Mouse (Mus musculus) left cerebral cortex, postnatal 36 days (tissue): ENCODE data around the gene Adgrb3. TPM values are rescaled to one million over a fixed set of nuclear protein-coding genes. Genes with fewer than 3 reads are reported as not detected.
A peak's percentile ranks its signal among the peaks of the same experiment; 100 is the strongest.
"Not testable (repeated sequence)": the region's sequence is repeated elsewhere in the genome, so short reads cannot be mapped to it uniquely, and the experiment has no call there.

Experiments
- DNase-seq, 2 experiments: peaks; one replicate each; pipeline ENCODE4 v3.0.0; 2021 to 2022; ENCODE audit warnings: low spot score in 2 of 2, mixed read lengths in 1 of 2
- intact Hi-C: fragments of 180-260 bp; cut with DNase I; formaldehyde crosslinking; loops from one replicate; pipeline ENCODE4 v1.15.1; 2025
- total RNA-seq, 2 experiments: library from RNA; stranded (reverse); gene quantifications; 2 replicates each; pipeline ENCODE4 v1.2.3; 2021

Adgrb3 gene
- total RNA-seq, 2 experiments from 2014 or later, result 102 to 114 TPM

- intact Hi-C loops, result no loop called here
- DNase-seq, result no peak
Observed at GRCm38 (mm10) chr1:25075952-25076351, 753.6 kb downstream of the Adgrb3 start.

- DNase-seq, result no peak
- intact Hi-C loops, result no loop called here
Observed at GRCm38 (mm10) chr1:25063964-25064363, 765.5 kb downstream of the Adgrb3 start.

- peak; percentile 22 to 35 for DNase-seq
- intact Hi-C loops, result no loop called here
Observed at GRCm38 (mm10) chr1:25060935-25061334, 768.6 kb downstream of the Adgrb3 start.

GRCm38 (mm10) chr1:25060191-25060590 is 769.3 kb downstream of the Adgrb3 start:
- DNase-seq, result peak; percentile 31 to 36
- intact Hi-C loops, result no loop called here

GRCm38 (mm10) chr1:25057656-25058055 is 771.9 kb downstream of the Adgrb3 start:
- intact Hi-C loops, result no loop called here

GRCm38 (mm10) chr1:25057212-25057611 is 772.3 kb downstream of the Adgrb3 start:
- intact Hi-C loops, result no loop called here
- DNase-seq, result no peak

More at GRCm38 (mm10) chr1:25057656-25058055, 771.9 kb downstream of the Adgrb3 start:
- no peak for DNase-seq

- intact Hi-C loops, result no loop called here
- peak; percentile 41 to 47 for DNase-seq
Observed at GRCm38 (mm10) chr1:25042091-25042490, 787.4 kb downstream of the Adgrb3 start.

GRCm38 (mm10) chr1:25034161-25034560 is 795.3 kb downstream of the Adgrb3 start:
- no peak for DNase-seq
- intact Hi-C loops, result no loop called here

- DNase-seq, result peak in 1 of 2 experiments; percentile 27
- intact Hi-C loops, result no loop called here
Observed at GRCm38 (mm10) chr1:25033155-25034095, 796.1 kb downstream of the Adgrb3 start.

GRCm38 (mm10) chr1:25023156-25023555 is 806.4 kb downstream of the Adgrb3 start:
- no peak for DNase-seq
- intact Hi-C loops, result no loop called here

- intact Hi-C loops, DNase-seq: not testable (repeated sequence)
Observed at GRCm38 (mm10) chr1:25017851-25018250, 811.7 kb downstream of the Adgrb3 start.
